Mouse (Mus musculus): ENCODE measurements around the gene Ppm1b.
A peak's percentile ranks its signal among the peaks of the same experiment; 100 is the strongest.

Gene Ppm1b

GRCm38 (mm10) chr17:84958986-84959664 is 2.6 kb downstream of the Ppm1b start:
- DNase-seq, result no peak

GRCm38 (mm10) chr17:84959665-84960020 is 3.1 kb downstream of the Ppm1b start:
- no peak for DNase-seq

- DNase-seq, result no peak
Observed at GRCm38 (mm10) chr17:84960136-84960535, 3.6 kb downstream of the Ppm1b start.

DNA sequence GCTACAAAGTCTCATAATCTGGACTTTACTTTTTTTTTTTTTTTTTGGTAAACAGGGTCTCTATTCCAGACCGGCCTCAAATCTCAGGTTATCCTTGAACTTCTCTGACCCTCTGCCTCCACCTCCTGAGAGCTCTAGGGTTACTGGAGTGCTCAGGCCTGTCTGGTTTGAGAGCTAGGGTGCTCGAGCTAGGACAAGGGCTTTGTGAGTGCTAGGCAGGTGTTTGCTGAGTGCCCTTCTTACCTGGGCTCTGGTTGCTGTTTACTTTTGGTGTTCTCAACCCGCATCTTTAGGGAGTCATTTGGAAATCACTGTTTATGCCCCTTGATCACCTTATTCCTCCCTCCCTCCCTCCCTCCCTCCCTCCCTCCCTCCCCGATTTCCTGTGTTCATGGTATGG is 5.5 kb downstream of the Ppm1b start:
- DNase-seq, result no peak

DNA sequence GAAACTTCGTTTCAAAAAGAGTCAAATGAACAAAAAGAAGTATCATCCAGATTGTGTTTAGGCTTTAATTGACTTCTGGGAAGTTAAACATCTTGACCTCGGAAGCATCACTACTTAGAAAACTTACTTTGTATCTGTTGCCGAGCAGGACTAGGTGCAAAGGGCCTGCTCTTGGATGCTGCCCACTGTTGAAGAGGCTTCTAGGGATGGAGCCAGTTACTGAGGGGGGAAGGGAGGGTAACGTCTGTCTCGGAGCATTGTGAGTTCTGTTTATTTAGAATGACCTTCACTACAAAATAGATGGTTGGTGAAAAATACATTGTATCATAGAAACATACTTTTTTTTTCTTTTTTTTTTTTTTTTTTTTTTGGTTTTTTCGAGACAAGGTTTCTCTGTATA is 7.1 kb downstream of the Ppm1b start:
- DNase-seq, result no peak

- no peak for DNase-seq
Observed at GRCm38 (mm10) chr17:84966231-84966630, 9.7 kb downstream of the Ppm1b start.

- no peak for DNase-seq
Observed at GRCm38 (mm10) chr17:84967045-84967444, 10.5 kb downstream of the Ppm1b start.

DNA sequence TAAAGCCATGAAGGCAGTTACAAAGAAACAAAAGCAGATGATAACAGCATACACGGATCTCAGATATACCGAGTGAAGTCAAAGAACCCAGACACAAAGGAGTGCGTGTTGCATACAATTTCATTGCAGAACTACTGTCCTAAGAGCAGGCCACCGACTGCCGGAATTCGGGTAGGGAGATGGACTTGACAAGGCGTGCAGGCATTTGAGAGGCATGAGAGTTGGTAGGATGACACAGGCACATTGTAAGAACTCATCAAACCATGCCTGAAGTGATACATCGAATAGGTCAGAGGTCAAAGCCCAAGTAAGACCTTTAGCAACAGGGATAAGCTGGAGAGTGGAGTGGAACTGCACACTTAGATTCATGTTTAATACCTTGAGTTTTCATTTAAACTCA is 13.4 kb downstream of the Ppm1b start:
- DNase-seq, result no peak

- no peak for DNase-seq
Observed at GRCm38 (mm10) chr17:84981721-84982120, 25.2 kb downstream of the Ppm1b start.

DNA sequence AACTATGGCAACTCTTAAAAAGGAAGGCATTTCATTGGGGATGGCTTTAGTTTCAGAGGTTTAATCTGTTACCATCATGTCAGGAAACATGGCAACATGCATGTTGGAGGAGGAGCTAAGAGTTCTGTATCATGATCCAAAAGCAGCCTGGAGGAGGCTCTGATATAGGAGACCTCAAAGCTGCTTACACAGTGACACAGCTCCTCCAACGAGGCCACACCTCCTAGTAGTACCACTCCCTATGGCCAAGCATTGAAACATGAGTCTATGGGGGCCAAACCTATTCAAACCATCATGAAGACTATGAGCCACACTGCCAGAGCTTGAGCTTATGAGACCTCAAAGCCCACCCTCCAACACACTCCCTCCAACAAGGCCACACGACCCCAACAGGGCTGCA is 26.2 kb downstream of the Ppm1b start:
- no peak for DNase-seq

GRCm38 (mm10) chr17:84986368-84986767 is 29.8 kb downstream of the Ppm1b start:
- DNase-seq, result no peak

DNA sequence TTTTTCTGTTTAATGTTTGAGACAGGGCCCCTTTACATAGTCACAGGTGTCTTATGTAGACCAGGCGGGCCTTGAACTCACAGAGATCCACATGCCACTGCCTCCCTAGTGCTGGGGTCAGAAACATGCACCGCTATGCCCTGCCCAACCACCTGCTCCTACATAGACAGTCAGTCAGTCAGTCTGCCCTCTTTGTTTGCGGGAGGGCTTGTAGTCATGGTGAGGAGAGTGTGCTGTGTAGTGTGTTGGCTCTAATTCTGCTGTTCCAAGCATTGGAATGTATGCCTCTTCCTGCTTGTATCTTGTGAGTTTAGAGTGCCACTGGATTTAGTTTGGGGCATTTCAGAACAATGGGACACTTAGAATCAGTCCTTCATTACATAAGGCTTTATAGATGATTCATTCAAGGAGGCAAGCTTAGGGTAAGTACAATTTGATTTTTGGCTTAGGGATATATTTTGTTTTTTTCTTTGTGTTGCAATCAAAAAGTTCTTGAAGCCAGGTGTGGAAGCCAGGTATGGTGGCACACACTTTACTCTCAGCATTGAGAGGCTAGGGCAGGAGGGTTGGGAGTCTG is 31.4 kb downstream of the Ppm1b start:
- DNase-seq, result no peak

- DNase-seq, result no peak
Observed at GRCm38 (mm10) chr17:84988514-84988913, 32.0 kb downstream of the Ppm1b start.

- DNase-seq, result no peak
Observed at GRCm38 (mm10) chr17:84995844-84996243, 39.3 kb downstream of the Ppm1b start.

DNA sequence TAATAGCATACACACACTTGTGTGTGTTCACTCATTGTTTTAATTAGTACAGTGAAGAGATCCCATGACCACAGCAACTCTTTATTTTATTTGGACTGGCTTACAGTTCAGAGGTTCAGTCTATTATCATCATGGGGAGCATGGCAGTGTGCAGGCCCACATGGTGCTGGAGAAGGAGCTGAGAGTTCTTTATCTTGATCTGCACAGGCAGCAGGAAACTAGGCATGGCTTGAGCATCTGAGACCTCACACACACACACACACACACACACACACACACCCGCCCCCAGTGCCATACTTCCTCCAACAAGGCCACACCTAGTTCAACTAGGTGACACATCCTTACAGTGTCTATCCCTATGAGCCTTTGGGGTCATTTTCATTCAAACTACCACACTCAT is 41.1 kb downstream of the Ppm1b start:
- no peak for DNase-seq

GRCm38 (mm10) chr17:84999636-85000035 is 43.1 kb downstream of the Ppm1b start:
- DNase-seq, result no peak

DNA sequence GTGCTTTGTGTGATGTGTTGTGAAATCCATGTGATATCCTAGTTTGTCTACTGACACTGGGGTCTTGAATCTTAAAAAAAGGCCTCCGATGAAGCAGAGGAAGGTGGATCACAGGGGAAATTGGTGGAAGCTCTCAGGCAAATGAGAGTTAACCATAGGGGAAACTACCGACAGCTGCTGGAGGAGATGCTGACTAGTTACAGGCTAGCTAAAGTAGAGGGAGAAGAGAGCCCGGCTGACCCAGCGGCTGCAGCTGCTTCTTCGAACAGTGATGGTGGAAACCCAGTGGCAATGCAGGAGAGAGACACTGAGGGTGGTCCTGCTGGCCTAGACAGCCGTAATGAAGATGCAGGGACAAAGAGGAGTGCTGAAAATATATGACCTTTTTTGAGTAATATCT is 56.9 kb downstream of the Ppm1b start:
- no peak for DNase-seq

GRCm38 (mm10) chr17:85014632-85015031 is 58.1 kb downstream of the Ppm1b start:
- no peak for DNase-seq

DNA sequence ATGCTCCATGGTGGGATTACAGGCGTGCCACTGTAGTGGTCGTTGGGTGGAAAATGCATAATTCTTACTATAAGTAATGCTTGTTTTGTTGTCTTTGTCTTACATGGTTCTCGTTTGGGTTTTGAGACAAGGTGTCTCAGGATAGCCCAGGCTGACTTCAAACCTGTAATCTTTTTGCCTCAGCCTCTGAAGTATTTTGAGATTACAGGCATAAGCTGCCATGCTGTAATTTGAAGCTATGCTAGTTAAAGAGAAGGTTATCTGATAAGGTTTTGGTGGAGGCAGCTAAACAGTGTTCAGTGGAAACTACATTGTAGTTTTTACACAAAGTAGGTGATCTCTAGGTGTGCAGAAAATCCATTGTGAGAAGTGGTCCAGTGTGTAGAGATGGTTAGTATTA is 61.8 kb downstream of the Ppm1b start:
- DNase-seq, result no peak

DNA sequence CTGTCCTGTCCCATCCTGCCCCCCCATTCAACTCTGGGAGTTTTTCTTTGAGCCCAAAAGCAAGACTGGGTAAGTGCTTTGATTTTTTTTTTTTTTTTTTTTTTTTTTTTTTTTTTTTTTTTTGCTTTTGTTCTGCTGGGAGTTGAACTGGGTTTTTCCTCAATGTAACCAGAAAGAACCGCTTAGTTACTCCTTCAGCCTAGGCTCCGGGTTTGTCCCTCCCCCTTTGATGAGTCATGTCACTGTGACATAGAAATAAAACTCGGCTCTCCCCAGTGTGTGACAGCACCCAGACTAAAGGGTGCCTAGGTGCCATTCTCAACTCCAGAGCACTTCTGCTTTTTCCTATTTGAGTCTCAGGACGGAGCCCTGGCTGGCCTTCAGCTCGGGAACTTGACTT is 62.3 kb downstream of the Ppm1b start:
- no peak for DNase-seq

GRCm38 (mm10) chr17:85020343-85020742 is 63.8 kb downstream of the Ppm1b start:
- DNase-seq, result no peak

DNA sequence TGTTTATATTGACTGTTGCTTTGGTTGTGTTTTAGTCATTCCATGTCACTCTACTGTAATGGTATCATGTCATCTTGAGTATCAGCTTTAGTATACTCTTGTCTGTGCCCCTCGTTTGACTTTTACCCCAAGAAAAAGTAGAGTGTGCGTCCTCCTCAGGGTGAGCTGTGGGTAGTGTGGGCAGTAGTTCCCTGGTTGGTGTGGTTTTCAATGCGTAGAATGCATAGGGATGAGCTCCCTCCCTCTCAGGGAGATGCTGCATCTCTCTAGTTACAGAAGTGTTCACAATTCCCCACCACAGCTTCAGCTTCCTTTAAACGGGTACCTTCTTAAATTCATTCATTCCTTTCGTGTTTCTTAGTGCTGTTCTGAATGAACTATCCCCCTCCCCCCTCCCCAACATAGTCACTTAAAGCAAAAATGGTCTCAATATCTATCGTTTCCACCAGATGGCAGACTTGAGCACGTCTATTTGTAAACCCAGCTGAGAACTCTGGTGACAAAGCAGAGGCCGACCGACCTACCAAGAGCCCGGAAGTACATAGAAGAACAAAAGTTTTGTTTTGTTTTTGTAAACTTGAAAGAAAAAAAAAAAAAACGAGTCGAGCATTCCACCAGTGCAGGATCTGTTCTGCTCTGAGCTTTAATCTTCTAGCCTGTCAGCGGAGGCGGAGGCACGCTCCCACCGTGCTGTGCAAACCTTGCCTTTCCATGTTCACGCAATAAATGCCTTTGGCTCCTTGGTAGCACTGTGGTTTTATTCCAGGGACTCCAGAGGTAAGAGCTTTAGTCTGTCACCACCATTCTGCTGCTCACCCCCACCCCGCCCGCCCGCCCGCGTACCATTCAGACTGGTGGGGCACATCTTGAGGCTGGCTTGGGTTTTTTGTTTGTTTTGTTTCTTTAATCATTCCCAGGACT is 67.0 kb downstream of the Ppm1b start:
- DNase-seq, result peak; percentile 69

GRCm38 (mm10) chr17:85024237-85024636 is 67.7 kb downstream of the Ppm1b start:
- DNase-seq, result no peak

DNA sequence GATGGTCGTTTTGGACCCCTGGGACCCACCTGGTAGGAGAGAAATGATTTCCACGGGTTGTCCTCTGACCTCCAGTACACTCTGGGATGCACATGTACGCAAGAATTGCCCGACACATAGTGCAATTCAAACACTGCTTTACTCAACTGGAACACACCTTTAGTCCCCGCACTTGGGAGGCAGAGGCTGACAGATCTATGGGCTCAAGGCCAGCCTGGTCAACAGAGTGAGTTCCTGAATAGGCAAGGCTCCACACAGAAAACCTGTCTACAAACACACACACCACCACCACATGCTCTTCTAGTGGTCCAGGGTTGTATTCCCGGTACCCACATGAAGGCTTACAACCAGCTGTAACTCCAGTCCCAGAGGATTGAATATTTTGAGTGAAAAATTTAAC is 68.6 kb downstream of the Ppm1b start:
- no peak for DNase-seq

Data from thymus, postnatal 25 days (tissue).